Mouse (Mus musculus) CH12.LX (cell line): ENCODE results near the gene Chd5. TPM values are rescaled to one million over a fixed set of nuclear protein-coding genes. Genes with fewer than 3 reads are reported as not detected.

Source experiments
- DNase-seq: peaks from one replicate; pipeline ENCODE4 v3.0.0-alpha.2; 2013; ENCODE audit errors: extremely low read depth
- H3K27ac ChIP-seq: 2 replicates; pipeline ENCODE4 v1.5.1; 2012; ENCODE audit warnings: low read depth, mild to moderate bottlenecking, control low read depth, moderate library complexity; ENCODE audit not compliant: insufficient read depth
- H3K27me3 ChIP-seq: replicated peaks from 2 replicates; pipeline ENCODE3; 2012; ENCODE audit warnings: inconsistent platforms
- H3K36me3 ChIP-seq, 2 experiments: replicated peaks in 1 of 2; 2 replicates each; pipeline versions ENCODE3 to v1.6.1; 2012; ENCODE audit warnings: inconsistent platforms in 1 of 2, low read length in 1 of 2, mild to moderate bottlenecking in 1 of 2, mixed read lengths in 1 of 2, moderate library complexity in 1 of 2; ENCODE audit not compliant: control insufficient read depth in 1 of 2, insufficient read depth in 1 of 2
- H3K4me1 ChIP-seq, 2 experiments: 2 replicates each; pipeline ENCODE4 v1.6.1; 2012; ENCODE audit warnings: inconsistent platforms in 1 of 2, moderate library complexity in 1 of 2; ENCODE audit not compliant: insufficient read depth in 2 of 2, control insufficient read depth in 1 of 2
- H3K4me2 ChIP-seq: 2 replicates; pipeline ENCODE4 v1.6.1; 2012; ENCODE audit warnings: low read depth, mild to moderate bottlenecking, control low read depth; ENCODE audit not compliant: poor library complexity, insufficient read depth, severe bottlenecking
- H3K4me3 ChIP-seq, 3 experiments: fragments of 150-350 bp in 1 of 3; sonication (generic) in 1 of 3; replicated peaks in 1 of 3; 2 replicates each; pipeline versions ENCODE3 to v1.5.1; 2011 to 2012; ENCODE audit warnings: low read depth in 2 of 3, low read length in 2 of 3, mild to moderate bottlenecking in 2 of 3, moderate library complexity in 2 of 3, control low read depth in 1 of 3, improper control_type of control experiment in 1 of 3, inconsistent platforms in 1 of 3, mixed read lengths in 1 of 3; ENCODE audit not compliant: poor library complexity in 1 of 3
- H3K79me2 ChIP-seq: replicated peaks from 2 replicates; pipeline ENCODE4 v1.6.1; 2012; ENCODE audit warnings: mild to moderate bottlenecking, moderate library complexity; ENCODE audit not compliant: control insufficient read depth, poor library complexity, insufficient read depth, severe bottlenecking; ENCODE audit errors: extremely low read depth
- H3K9ac ChIP-seq: 2 replicates; pipeline ENCODE4 v1.6.1; 2012; ENCODE audit warnings: low read depth, mild to moderate bottlenecking, control low read depth, moderate library complexity; ENCODE audit not compliant: insufficient read depth
- H3K9me3 ChIP-seq: replicated peaks from 2 replicates; pipeline ENCODE3; 2012; ENCODE audit warnings: low read length, inconsistent platforms, mixed read lengths
- CHD1 ChIP-seq: IDR thresholded peaks from 2 replicates; pipeline ENCODE4 v1.6.1; 2012; ENCODE audit warnings: low read depth, low read length, improper control_type of control experiment, inconsistent platforms
- JUND ChIP-seq: conservative IDR thresholded peaks from 2 replicates; pipeline ENCODE4 v1.6.1; 2011; ENCODE audit warnings: low read depth, low read length, improper control_type of control experiment
- MAX ChIP-seq: IDR thresholded peaks from 2 replicates; pipeline ENCODE4 v1.6.1; 2011; ENCODE audit warnings: low read length, improper control_type of control experiment
- MXI1 ChIP-seq: IDR thresholded peaks from 2 replicates; pipeline ENCODE4 v1.6.1; 2011; ENCODE audit warnings: mild to moderate bottlenecking, low read depth, low read length, improper control_type of control experiment
- MYC ChIP-seq: IDR thresholded peaks from 2 replicates; pipeline ENCODE4 v1.6.1; 2011; ENCODE audit warnings: low read depth, mild to moderate bottlenecking, improper control_type of control experiment, low read length
- NRF1 ChIP-seq: IDR thresholded peaks from 2 replicates; pipeline ENCODE4 v1.6.1; 2014; ENCODE audit warnings: low read depth, mild to moderate bottlenecking, inconsistent platforms, low read length, improper control_type of control experiment, moderate library complexity
- POLR2A ChIP-seq: IDR thresholded peaks from 2 replicates; pipeline ENCODE4 v1.6.1; 2011; ENCODE audit warnings: low read depth, mild to moderate bottlenecking, improper control_type of control experiment, low read length
- RAD21 ChIP-seq: IDR thresholded peaks from 2 replicates; pipeline ENCODE4 v1.6.1; 2011; ENCODE audit warnings: low read depth, mild to moderate bottlenecking, low read length, improper control_type of control experiment, moderate library complexity
- SIN3A ChIP-seq: IDR thresholded peaks from 2 replicates; pipeline ENCODE4 v1.6.1; 2012; ENCODE audit warnings: low read length, improper control_type of control experiment, inconsistent platforms
- TBP ChIP-seq: conservative IDR thresholded peaks from 2 replicates; pipeline ENCODE4 v1.6.1; 2011; ENCODE audit warnings: low read depth, low read length, improper control_type of control experiment
- USF2 ChIP-seq: conservative IDR thresholded peaks from 2 replicates; pipeline ENCODE4 v1.6.1; 2011; ENCODE audit warnings: low read depth, low read length, improper control_type of control experiment
- dilution Hi-C: fragments of 300-500 bp; cut with MboI; formaldehyde crosslinking; loops from 2 replicates; pipeline ENCODE4 v1.14.3; 2020; ENCODE audit warnings: low sequenced_read_pairs; ENCODE audit not compliant: extremely low pct_unique_long_range_greater_than_20kb, extremely low pct_ligation_motif_present
- in situ Hi-C: fragments of 300-500 bp; cut with MboI; formaldehyde crosslinking; loops from 3 replicates; pipeline ENCODE4 v1.14.3; 2019; ENCODE audit warnings: low sequenced_read_pairs, low pct_ligation_motif_present, low pct_unique_long_range_greater_than_20kb, mixed read lengths
- polyA plus RNA-seq: library from polyadenylated mRNA; unstranded; fragments of >175 nt; gene quantifications from 2 replicates; pipeline ENCODE4 v1.2.1, GENCODE M21; 2012; ENCODE audit warnings: low read depth; ENCODE audit not compliant: insufficient read length
- total RNA-seq, 2 experiments: library from RNA; depleted of rRNA; stranded (reverse); fragments of 300-350 nt in 1 of 2; fragments of >200 nt in 1 of 2; gene quantifications; 2 replicates each; pipeline ENCODE4 v1.2.3; 2012 to 2014

Gene Chd5
- total and polyA plus RNA-seq, 3 experiments = 0.44 to 3.4 (median 1.2) TPM

DNA sequence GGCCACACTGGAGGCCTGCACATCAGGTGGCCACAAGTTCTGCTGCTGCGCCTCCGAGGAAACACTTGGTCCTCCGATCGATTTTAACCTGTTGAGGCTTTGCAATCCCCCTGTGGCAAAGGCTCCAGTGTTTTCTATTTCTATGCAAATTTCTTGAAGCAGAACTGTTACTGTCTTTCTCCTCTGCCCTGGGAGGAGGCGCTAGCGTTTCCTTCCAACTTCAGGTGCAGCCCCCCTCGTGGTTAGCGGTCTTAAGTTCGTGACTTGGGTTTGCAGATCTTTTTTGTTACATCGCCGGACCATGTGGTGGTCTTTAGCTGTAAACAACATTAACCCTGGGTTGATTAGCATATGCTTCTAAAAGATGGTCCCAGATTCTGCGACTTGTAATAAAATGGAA lies 4.9 kb upstream of the Chd5 start:
- Histone ChIP-seq H3K4me2 (no peak overlapping the region), H3K9me3 (no peaks in the 10 kb centered on the region), H3K9ac (no peak overlapping the region), H3K27ac (no peak overlapping the region), H3K4me3 (no peak overlapping the region), H3K79me2 (peaks cover 28% of the 10 kb centered on the region), H3K27me3 (no peaks in the 10 kb centered on the region), H3K4me1 (peaks cover 8 to 66% of the 10 kb centered on the region in 2 experiments), H3K36me3 (peaks cover 71 to 84% of the 10 kb centered on the region in 2 experiments)
- dilution Hi-C loops = no loop called here
- TF ChIP-seq MYC (no peak), POLR2A (0 out of 2 replicates have a peak, but pooled peaks have one; percentile 24)
- in situ Hi-C loops = no loop called here
- no peak for DNase-seq

DNA sequence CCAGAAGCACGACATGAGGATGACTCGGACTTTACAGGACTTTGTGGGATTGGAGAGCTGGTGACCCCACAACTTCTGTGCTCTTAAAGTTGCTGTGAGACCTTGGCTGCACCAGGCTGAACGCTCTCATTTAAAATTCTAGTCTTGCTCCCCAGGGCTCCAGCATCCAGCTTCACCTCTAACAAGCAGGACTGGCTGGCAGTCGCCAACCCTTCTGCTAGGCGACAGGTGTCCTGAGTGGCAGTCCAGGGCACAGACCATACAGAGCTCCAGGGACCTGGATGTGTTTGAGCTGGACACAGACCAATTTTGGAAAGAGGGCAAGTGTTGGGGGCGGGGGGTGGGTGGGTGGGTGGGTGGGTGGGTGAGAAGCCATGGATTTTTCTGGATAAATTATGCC lies 679 bp upstream of the Chd5 start:
- Histone ChIP-seq H3K27ac (no peak overlapping the region), H3K9ac (no peak overlapping the region)
- TF ChIP-seq MAX (no peak), JUND (no peak), RAD21 (no peak), USF2 (no peak)
- TF ChIP-seq, all 38 proteins: peak for 0
- dilution Hi-C loops (no loop called here), in situ Hi-C loops (no loop called here)
- H3K4me3 ChIP-seq = no peak overlapping the region
- H3K36me3 ChIP-seq = peaks cover 34 to 46% of the 10 kb centered on the region in 2 experiments
- no peaks in the 10 kb centered on the region for H3K79me2 ChIP-seq
- no peak for DNase-seq
- no peak overlapping the region for H3K4me2 ChIP-seq
- H3K4me1 ChIP-seq = peaks cover 5 to 32% of the 10 kb centered on the region in 2 experiments; a peak in 3 of 4 replicates
- H3K9me3 ChIP-seq = peaks cover 2% of the 10 kb centered on the region
- H3K27me3 ChIP-seq = no peaks in the 10 kb centered on the region

DNA sequence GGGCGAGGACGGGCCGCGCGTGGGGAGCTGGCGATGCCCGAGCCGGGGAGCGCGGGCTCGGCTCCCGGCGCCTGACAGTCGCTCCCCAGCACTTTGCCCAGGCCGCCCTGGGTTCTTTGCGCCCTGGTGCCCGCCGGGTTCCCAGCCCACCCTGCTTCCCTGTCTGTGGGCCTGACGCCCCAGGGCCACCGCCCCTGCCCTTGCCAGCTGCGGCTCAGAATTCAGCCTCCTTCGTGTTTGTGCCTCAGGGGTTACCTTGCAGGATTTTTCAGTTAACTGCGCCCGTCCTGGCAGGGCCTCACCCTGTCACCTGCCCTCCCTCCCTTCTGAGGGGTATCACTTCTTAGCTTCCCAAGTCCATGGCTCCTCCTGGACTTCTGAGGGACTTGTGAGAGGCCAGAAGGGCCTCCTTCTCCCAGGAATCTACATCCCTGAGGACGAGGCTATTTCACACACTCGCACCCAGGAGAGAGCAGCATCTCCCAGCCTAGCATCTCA lies 891 bp downstream of the Chd5 start:
- peaks cover 19 to 31% of the 10 kb centered on the region in 2 experiments for H3K36me3 ChIP-seq
- no peak overlapping the region for H3K4me2 ChIP-seq
- no peak overlapping the region for H3K9ac ChIP-seq
- H3K4me3 ChIP-seq = no peak overlapping the region
- no peaks in the 10 kb centered on the region for H3K27me3 ChIP-seq
- in situ Hi-C loops = no loop called here
- H3K27ac ChIP-seq = no peak overlapping the region
- DNase-seq = no peak
- peaks cover 2% of the 10 kb centered on the region for H3K9me3 ChIP-seq
- H3K4me1 ChIP-seq = peaks cover 9 to 29% of the 10 kb centered on the region in 2 experiments
- TF ChIP-seq CHD1 (no peak), SIN3A (no peak), TBP (no peak), NRF1 (no peak), MXI1 (no peak)
- dilution Hi-C loops = no loop called here
- no peaks in the 10 kb centered on the region for H3K79me2 ChIP-seq
